Mouse (Mus musculus) E14TG2a.4 (cell line): Measurements from ENCODE around the gene Rftn2.

ENCODE experiments used
- H3K27me3 ChIP-seq: 2 replicates; pipeline ENCODE4 v1.6.1; 2014; ENCODE audit warnings: low read length, control low read depth; ENCODE audit not compliant: insufficient read depth
- H3K36me3 ChIP-seq: 2 replicates; pipeline ENCODE4 v1.6.1; 2014; ENCODE audit warnings: low read length, control low read depth; ENCODE audit not compliant: insufficient read depth
- H3K4me1 ChIP-seq: replicated peaks from 2 replicates; pipeline ENCODE4 v1.6.1; 2014; ENCODE audit warnings: low read depth, low read length, control low read depth
- H3K4me3 ChIP-seq: replicated peaks from 2 replicates; pipeline ENCODE4 v1.5.1; 2014; ENCODE audit warnings: mild to moderate bottlenecking, low read length
- H3K9me3 ChIP-seq: 2 replicates; pipeline ENCODE4 v1.6.1; 2014; ENCODE audit warnings: low read length, control low read depth
- CTCF ChIP-seq: conservative IDR thresholded peaks from 2 replicates; pipeline ENCODE4 v1.5.1; 2014; ENCODE audit warnings: low read length
- NANOG ChIP-seq: IDR thresholded peaks from 2 replicates; pipeline ENCODE4 v1.6.1; 2014; ENCODE audit warnings: borderline replicate concordance, low read length, mixed read lengths
- POU5F1 ChIP-seq: IDR thresholded peaks from 2 replicates; pipeline ENCODE4 v1.6.1; 2014; ENCODE audit warnings: low read length, borderline replicate concordance

Gene Rftn2

GRCm38 (mm10) chr1:55158211-55158610 is 68.4 kb downstream of the Rftn2 start:
- Histone ChIP-seq H3K27me3 (no peaks in the 10 kb centered on the region), H3K4me3 (no peak overlapping the region), H3K9me3 (no peaks in the 10 kb centered on the region), H3K4me1 (peaks cover 16% of the 10 kb centered on the region), H3K36me3 (peaks cover 72% of the 10 kb centered on the region)
- TF ChIP-seq POU5F1 (no peak), CTCF (no peak), NANOG (no peak)

- Histone ChIP-seq H3K27me3 (no peaks in the 10 kb centered on the region), H3K36me3 (peaks cover 81% of the 10 kb centered on the region), H3K9me3 (no peaks in the 10 kb centered on the region), H3K4me3 (no peak overlapping the region), H3K4me1 (peaks cover 7% of the 10 kb centered on the region)
- TF ChIP-seq CTCF, result no peak
- no peak for TF ChIP-seq NANOG
- no peak for TF ChIP-seq POU5F1
Observed at GRCm38 (mm10) chr1:55157329-55157728, 69.3 kb downstream of the Rftn2 start.

GRCm38 (mm10) chr1:55145556-55145955 is 81.0 kb downstream of the Rftn2 start:
- H3K27me3 ChIP-seq, result no peaks in the 10 kb centered on the region
- TF ChIP-seq POU5F1 (no peak), CTCF (no peak), NANOG (no peak)

GRCm38 (mm10) chr1:55144338-55144737 is 82.2 kb downstream of the Rftn2 start:
- Histone ChIP-seq H3K4me1 (peaks cover 4% of the 10 kb centered on the region; the same call in 1 of the 2 replicates), H3K4me3 (no peak overlapping the region), H3K27me3 (no peaks in the 10 kb centered on the region), H3K9me3 (no peaks in the 10 kb centered on the region), H3K36me3 (peaks cover 72% of the 10 kb centered on the region)
- TF ChIP-seq NANOG (no peak), POU5F1 (no peak), CTCF (no peak)

More at GRCm38 (mm10) chr1:55145556-55145955, 81.0 kb downstream of the Rftn2 start:
- Histone ChIP-seq H3K4me1 (no peaks in the 10 kb centered on the region), H3K4me3 (no peak overlapping the region), H3K9me3 (no peaks in the 10 kb centered on the region), H3K36me3 (peaks cover 72% of the 10 kb centered on the region)

- H3K9me3 ChIP-seq, result no peaks in the 10 kb centered on the region
- no peak for TF ChIP-seq POU5F1
- TF ChIP-seq CTCF, result peak; percentile 43
- peaks cover 29% of the 10 kb centered on the region for H3K36me3 ChIP-seq
- H3K4me1 ChIP-seq, result peaks cover 48% of the 10 kb centered on the region
- no peak overlapping the region for H3K4me3 ChIP-seq
- H3K27me3 ChIP-seq, result no peaks in the 10 kb centered on the region
Observed at GRCm38 (mm10) chr1:55135846-55136245, 90.7 kb downstream of the Rftn2 start.

- H3K4me3 ChIP-seq, result no peak overlapping the region
- H3K4me1 ChIP-seq, result peaks cover 56% of the 10 kb centered on the region
- peaks cover 14% of the 10 kb centered on the region for H3K36me3 ChIP-seq
- H3K27me3 ChIP-seq, result no peaks in the 10 kb centered on the region
- TF ChIP-seq CTCF (no peak), NANOG (no peak), POU5F1 (no peak)
- H3K9me3 ChIP-seq, result no peaks in the 10 kb centered on the region
Observed at GRCm38 (mm10) chr1:55134301-55134700, 92.3 kb downstream of the Rftn2 start.

- TF ChIP-seq NANOG (no peak), CTCF (no peak), POU5F1 (no peak)
Observed at GRCm38 (mm10) chr1:55133173-55133572, 93.4 kb downstream of the Rftn2 start.

GRCm38 (mm10) chr1:55132308-55132707 is 94.3 kb downstream of the Rftn2 start:
- peak overlapping the region; percentile 96 for H3K4me3 ChIP-seq
- peaks cover 62% of the 10 kb centered on the region for H3K4me1 ChIP-seq
- H3K9me3 ChIP-seq, result no peaks in the 10 kb centered on the region
- peaks cover 5% of the 10 kb centered on the region; the same call in 1 of the 2 replicates for H3K36me3 ChIP-seq
- H3K27me3 ChIP-seq, result no peaks in the 10 kb centered on the region
- no peak for TF ChIP-seq CTCF
- no peak for TF ChIP-seq POU5F1
- no peak for TF ChIP-seq NANOG

More at GRCm38 (mm10) chr1:55133173-55133572, 93.4 kb downstream of the Rftn2 start:
- Histone ChIP-seq H3K9me3 (no peaks in the 10 kb centered on the region), H3K36me3 (peaks cover 12% of the 10 kb centered on the region), H3K4me1 (peaks cover 60% of the 10 kb centered on the region), H3K4me3 (peak overlapping the region; percentile 18; the same call in 1 of the 2 replicates), H3K27me3 (no peaks in the 10 kb centered on the region)

GRCm38 (mm10) chr1:55131424-55132014 is 95.1 kb downstream of the Rftn2 start:
- TF ChIP-seq NANOG, result peak; percentile 57; the same call in 1 of the 2 replicates
- no peak for TF ChIP-seq CTCF
- peaks cover 61% of the 10 kb centered on the region for H3K4me1 ChIP-seq
- no peaks in the 10 kb centered on the region for H3K36me3 ChIP-seq
- no peaks in the 10 kb centered on the region for H3K27me3 ChIP-seq
- H3K9me3 ChIP-seq, result no peaks in the 10 kb centered on the region
- peak overlapping the region; percentile 96 for H3K4me3 ChIP-seq
